In genomic region chr17:80772545-80773453, GRCm38 (mm10) we compare ENCODE assay signal across 1 mouse cellular context.
TF ChIP-seq lines count a peak whose summit lies in the region.

No protein-coding gene starts in this region.

TF ChIP-seq in CH12.LX, 34 proteins besides CTCF, POLR2A, EP300 and RAD21 (continued from another document):
- TF ChIP-seq IRF4 (IDR thresholded peaks at IDR 0.05; ENCODE audit: low read depth, low read length) (peak; percentile 94), ZC3H11A (IDR thresholded peaks at IDR 0.05; ENCODE audit: low read depth, low read length) (no peak), CHD2 (IDR thresholded peaks at IDR 0.05; ENCODE audit: low read length) (0 out of 2 replicates have a peak, but pooled peaks have one; percentile 34), MAFK (IDR thresholded peaks at IDR 0.05; ENCODE audit: insufficient replicate concordance, low read length) (peak; percentile 95), PAX5 (IDR thresholded peaks at IDR 0.05; ENCODE audit: low read length) (no peak), RCOR1 (conservative IDR thresholded peaks at IDR 0.05; ENCODE audit: low read depth, low read length) (peak; percentile 91), JUND (conservative IDR thresholded peaks at IDR 0.05; ENCODE audit: low read depth, low read length) (peak; percentile 82), MXI1 (IDR thresholded peaks at IDR 0.05; ENCODE audit: low read depth, low read length) (no peak), USF2 (conservative IDR thresholded peaks at IDR 0.05; ENCODE audit: low read depth, low read length) (no peak), USF1 (IDR thresholded peaks at IDR 0.05; ENCODE audit: low read depth, low read length) (no peak), JUN (IDR thresholded peaks at IDR 0.05; ENCODE audit: insufficient read depth, low read depth, low read length) (peak; percentile 74; the same call in 1 of the 2 replicates), ELF1 (IDR thresholded peaks at IDR 0.05; ENCODE audit: low read depth, low read length) (no peak), MAX (IDR thresholded peaks at IDR 0.05; ENCODE audit: low read length) (peak; percentile 43; the same call in 1 of the 2 replicates), KAT2A (IDR thresholded peaks at IDR 0.05; ENCODE audit: insufficient replicate concordance, low read length) (no peak), MEF2A (IDR thresholded peaks at IDR 0.05; ENCODE audit: borderline replicate concordance, low read depth, low read length) (0 out of 2 replicates have a peak, but pooled peaks have one; percentile 30)
